Mouse (Mus musculus): ENCODE measurements around the gene Dmrtc2.
A peak's percentile ranks its signal among the peaks of the same experiment; 100 is the strongest.

Dmrtc2 gene

DNA sequence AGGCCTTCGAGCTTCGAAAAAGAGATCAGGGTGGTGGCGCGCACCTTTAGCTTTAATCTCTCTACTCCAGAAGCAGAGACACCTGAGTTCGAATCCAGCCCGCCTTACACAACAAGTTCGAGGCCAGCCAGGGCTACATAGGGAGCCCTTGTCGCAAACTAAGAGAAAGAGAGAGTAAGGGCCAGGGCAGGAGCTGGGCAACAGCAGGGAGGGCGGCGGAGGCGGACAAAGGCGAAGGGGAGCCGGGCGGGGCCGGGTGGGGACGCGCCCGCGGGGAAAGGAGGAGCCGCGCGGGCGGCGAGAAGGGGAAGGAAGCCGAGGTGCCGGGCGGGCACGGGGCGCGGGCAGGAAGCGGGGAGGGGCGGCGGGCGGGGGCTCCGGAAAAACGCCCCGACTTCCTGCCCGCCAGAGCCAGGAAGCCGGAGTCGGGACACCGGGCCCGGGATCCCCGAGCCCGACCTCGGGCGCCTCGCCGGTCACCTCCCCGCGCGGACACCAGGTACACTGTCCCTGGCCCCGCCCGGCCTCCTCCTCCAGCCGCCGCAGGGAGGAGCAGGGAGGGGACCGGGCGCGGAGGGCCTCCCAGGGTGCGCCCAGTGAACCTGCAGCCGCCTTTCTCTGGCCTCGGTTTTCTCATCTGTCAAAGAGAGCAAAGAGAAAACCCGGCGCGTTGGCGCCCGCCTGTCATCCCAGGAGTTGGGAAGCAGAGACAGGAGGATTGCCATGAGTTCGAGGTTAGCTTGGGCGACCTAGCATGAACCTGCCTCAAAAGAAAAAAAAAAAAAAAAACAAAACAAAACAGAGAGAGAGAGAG lies 33.0 kb downstream of the Dmrtc2 start, which contains the start of gene Arhgef1:
Gene Arhgef1 (plus strand): TSS at position 283 of the 814 bp plus-strand sequence.
- DNase-seq, result peak; percentile 83

DNA sequence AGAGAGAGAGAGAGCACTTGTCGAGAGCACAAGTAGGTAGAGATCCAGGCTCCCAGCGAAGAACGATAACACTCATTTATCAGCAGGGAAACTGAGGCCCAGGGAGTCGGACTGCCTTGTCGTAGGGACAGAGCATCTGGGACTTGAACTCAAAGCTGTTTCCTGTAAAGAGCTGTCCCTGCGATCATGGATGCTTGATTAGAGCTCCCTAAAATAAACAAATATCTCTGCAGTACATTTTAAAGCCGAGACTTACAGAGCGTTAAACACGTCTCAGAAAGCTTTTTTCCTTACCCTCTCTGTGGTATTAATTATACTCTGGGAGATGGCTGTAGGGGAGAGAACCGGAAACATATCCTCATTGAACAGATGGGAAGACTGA lies 33.6 kb downstream of the Dmrtc2 start:
- DNase-seq, result no peak

DNA sequence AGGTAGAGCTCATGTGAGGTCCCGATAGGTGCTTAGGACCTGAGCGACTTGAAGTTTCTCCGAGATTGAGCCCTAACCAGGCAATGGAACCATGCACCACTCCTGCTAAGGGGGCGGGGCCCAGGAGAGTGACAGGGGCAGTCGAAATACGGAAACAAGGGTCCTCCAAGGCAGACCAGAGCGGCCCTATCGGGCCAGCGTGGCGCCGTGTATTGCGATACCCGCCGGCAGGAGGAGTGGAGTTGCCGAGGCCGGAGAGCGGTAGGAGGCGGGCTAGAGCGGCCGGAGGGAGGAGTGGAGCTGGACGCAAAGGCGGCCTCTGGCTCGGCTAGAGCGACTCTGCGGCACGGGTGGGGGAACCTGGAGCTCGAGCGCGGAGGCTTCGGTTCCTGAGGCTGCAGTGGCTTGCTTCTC lies 34.2 kb downstream of the Dmrtc2 start:
- DNase-seq, result peak; percentile 99

DNA sequence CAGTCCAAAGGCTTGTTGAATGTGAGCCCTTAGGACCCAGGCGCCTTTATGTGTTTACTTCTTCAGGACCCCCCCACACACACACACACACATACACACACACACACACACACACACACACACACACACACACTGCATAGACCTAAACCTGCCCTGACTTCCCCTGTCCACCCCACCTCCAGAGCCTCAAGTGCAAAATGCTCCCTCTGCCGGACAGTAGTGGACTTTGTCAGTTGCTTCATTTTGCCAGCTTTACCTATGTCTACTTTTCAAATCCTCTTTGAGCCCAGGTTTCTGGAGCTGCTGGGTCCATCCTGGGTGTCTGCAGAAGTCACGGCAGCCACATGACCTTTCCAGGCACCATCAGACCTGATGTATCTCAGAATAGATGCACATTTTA lies 35.1 kb downstream of the Dmrtc2 start:
- peak; percentile 84 for DNase-seq

DNA sequence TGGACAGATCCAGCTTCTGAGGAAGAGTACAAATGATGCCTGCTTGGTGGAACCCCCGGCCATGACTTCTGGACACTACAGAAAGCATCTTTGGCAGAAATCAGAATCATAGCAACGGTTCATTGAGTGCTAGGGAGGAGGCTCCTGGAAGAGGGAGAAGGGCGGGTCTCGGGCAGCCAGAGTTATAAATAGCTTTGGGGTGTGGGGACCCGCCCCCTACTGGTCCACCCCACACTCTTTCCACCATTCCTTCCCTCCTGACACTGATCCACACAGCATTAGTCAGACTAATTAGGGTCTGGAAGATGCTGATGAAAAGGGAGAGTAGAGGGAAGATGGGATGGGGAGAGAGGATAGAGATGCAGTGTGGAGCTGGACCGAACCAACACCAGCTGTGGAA lies 36.7 kb downstream of the Dmrtc2 start:
- DNase-seq, result peak; percentile 31

DNA sequence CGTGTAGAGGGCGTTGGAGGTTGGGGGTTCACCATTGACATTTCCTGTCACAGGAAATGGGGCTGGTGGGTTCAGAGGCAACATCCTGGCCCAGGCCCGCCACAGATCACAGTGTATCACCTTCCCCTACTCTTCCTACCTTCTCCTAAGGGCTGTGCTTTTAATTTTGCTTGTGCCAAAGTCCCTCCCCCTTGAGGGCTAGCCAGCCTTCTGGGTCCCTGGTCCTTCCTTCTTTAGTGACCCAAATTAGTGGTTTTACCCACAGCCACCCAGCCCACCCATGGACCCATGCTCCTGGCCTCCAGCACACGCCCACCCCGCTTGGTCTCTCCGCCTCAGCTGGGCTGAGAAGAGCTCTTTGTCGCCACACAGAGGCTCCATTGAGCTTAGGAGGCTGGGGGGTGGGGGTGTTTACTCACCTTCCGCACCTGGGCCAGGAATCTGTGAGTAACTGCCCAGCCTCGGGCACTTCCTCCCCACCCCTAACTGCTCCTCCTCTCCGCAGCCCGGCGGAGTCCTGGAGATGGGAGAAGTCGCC lies 37.4 kb downstream of the Dmrtc2 start:
- DNase-seq, result peak; percentile 72

DNA sequence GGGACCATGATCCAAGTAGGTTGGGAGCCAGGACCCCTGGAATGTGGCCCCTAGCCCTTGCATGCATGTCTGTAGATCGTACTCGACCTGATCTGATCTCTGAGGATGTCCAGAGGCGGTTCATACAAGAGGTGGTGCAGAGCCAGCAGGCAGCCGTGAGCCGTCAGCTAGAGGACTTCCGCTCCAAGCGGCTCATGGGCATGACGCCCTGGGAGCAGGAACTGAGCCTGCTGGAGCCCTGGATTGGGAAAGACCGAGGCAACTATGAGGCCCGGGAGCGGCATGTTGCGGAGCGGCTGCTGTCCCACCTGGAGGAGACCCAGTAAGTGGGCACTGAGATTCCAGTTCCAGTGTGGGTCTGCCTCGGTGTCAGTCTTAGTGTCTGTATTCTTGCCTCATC lies 42.6 kb downstream of the Dmrtc2 start:
- no peak for DNase-seq

DNA sequence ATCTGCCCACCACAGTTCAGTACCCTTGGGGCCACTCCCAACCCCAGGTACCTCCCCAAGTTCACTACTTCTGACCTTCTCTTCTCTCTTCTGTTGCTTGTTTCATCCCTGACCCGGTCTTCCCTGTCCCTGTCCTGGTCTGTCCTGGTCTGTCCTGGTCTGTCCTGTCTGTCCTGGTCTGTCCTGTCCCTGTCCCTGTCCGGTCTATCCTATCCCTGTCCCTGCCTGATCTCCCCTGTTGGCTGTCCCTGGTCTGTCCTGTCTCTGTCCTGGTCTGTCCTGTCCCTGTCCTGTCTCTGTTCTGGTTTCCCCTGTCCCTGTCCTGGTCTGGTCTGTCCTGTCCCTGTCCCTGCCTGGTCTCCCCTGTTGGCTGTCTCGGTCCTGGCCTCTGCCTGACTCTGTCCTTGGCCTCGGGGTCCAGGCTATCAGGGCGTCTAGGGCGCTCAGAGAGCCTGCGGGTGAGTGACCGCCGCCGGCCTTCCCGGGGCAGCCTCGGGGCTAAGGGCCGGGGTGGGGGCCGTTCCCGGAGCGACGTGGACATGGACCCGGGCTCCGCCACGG lies 49.0 kb downstream of the Dmrtc2 start:
- DNase-seq, result no peak

DNA sequence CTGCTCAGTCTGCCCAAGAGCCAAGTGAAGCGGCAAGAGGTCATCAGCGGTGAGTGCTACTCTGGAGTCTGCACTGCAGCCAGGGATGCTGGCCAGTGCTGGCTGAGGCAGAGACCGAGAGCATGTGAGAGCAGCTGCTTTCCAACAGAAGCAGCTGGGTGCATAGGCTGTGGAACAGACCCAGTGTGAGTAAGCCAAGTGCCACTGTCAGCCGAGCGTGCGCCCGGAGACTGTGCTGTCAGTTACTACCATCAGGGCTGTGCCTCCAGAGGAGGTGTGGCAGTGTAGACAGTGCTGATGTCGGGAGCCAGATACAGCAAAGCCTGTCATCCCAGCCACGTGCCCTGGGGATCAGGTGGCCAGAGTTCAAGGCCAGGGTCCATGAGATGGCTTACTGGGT lies 49.9 kb downstream of the Dmrtc2 start:
- DNase-seq, result no peak
